Mouse (Mus musculus): ENCODE results near the gene Gm20604.
A peak's percentile ranks its signal among the peaks of the same experiment; 100 is the strongest.

The Gm20604 gene

GRCm38 (mm10) chr12:102743036-102743588 lies 15.4 kb downstream of the Gm20604 start:
- DNase-seq (ENCODE audit: low spot score) = no peak

GRCm38 (mm10) chr12:102742056-102742455 lies 16.4 kb downstream of the Gm20604 start:
- no peak for DNase-seq (ENCODE audit: low spot score)

- no peak for DNase-seq (ENCODE audit: low spot score)
Measured at GRCm38 (mm10) chr12:102740285-102740684, 18.2 kb downstream of the Gm20604 start.

- no peak for DNase-seq (ENCODE audit: low spot score)
Measured at GRCm38 (mm10) chr12:102739096-102739495, 19.4 kb downstream of the Gm20604 start.

- peak; percentile 71 for DNase-seq (ENCODE audit: low spot score)
Measured at GRCm38 (mm10) chr12:102733381-102733780, 25.1 kb downstream of the Gm20604 start.

GRCm38 (mm10) chr12:102730798-102731619 lies 27.5 kb downstream of the Gm20604 start:
- DNase-seq (ENCODE audit: low spot score) = no peak

GRCm38 (mm10) chr12:102729855-102730797 lies 28.3 kb downstream of the Gm20604 start:
- peak; percentile 74 for DNase-seq (ENCODE audit: low spot score)

GRCm38 (mm10) chr12:102725761-102726175 lies 32.7 kb downstream of the Gm20604 start:
- DNase-seq (ENCODE audit: low spot score) = no peak

- DNase-seq (ENCODE audit: low spot score) = no peak
Measured at GRCm38 (mm10) chr12:102725146-102725545, 33.3 kb downstream of the Gm20604 start.

GRCm38 (mm10) chr12:102723861-102724260 lies 34.6 kb downstream of the Gm20604 start:
- DNase-seq (ENCODE audit: low spot score) = no peak

GRCm38 (mm10) chr12:102722966-102723365 lies 35.5 kb downstream of the Gm20604 start:
- DNase-seq (ENCODE audit: low spot score) = no peak

GRCm38 (mm10) chr12:102722451-102722850 lies 36.0 kb downstream of the Gm20604 start:
- DNase-seq (ENCODE audit: low spot score) = no peak

- DNase-seq (ENCODE audit: low spot score) = no peak
Measured at GRCm38 (mm10) chr12:102719552-102720315, 38.7 kb downstream of the Gm20604 start.

GRCm38 (mm10) chr12:102714654-102715395 lies 43.6 kb downstream of the Gm20604 start:
- no peak for DNase-seq (ENCODE audit: low spot score)

GRCm38 (mm10) chr12:102714116-102714515 lies 44.4 kb downstream of the Gm20604 start:
- no peak for DNase-seq (ENCODE audit: low spot score)

GRCm38 (mm10) chr12:102713153-102713865 lies 45.2 kb downstream of the Gm20604 start:
- DNase-seq (ENCODE audit: low spot score) = no peak

GRCm38 (mm10) chr12:102710851-102711375 lies 47.6 kb downstream of the Gm20604 start:
- DNase-seq (ENCODE audit: low spot score) = no peak

- no peak for DNase-seq (ENCODE audit: low spot score)
Measured at GRCm38 (mm10) chr12:102709896-102710295, 48.6 kb downstream of the Gm20604 start.

- DNase-seq (ENCODE audit: low spot score) = no peak
Measured at GRCm38 (mm10) chr12:102708220-102708619, 50.3 kb downstream of the Gm20604 start.

Data from c-Kit-positive CD71-positive TER-119-positive erythroid progenitor cells, embryonic 14.5 days (primary cell).